Mouse (Mus musculus): ENCODE measurements around the gene Usp49.

Usp49 gene

GRCm38 (mm10) chr17:47694503-47695336 is 64.2 kb downstream of the Usp49 start, which contains the start of gene Prickle4:
Gene Prickle4 (minus strand): TSS chr17:47694736.
- peak; percentile 91 to 94 for DNase-seq (ENCODE audit: low spot score in 2 of 2)

- no peak for DNase-seq (ENCODE audit: low spot score in 2 of 2)
Measured at GRCm38 (mm10) chr17:47695337-47695710, 64.8 kb downstream of the Usp49 start.

DNA sequence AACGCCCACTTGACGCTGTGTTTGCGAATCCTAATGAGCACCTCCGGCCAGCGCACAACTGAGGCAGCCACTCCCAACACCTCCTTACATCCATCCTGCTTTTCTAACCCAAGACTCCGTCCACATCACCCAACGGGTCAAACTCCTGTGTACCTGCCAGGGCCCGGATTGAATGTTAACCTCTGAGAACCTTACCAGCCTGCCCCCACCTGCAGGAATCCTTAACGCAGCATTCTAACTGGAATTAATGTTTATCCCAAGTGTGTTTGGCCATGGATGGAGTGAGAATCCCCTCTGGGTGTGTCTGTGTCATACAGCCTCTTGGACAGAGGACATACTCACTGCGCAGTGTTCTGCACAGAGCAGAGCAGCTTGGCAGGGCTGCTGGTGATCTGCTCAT is 67.7 kb downstream of the Usp49 start:
- no peak for DNase-seq (ENCODE audit: low spot score in 2 of 2)

DNA sequence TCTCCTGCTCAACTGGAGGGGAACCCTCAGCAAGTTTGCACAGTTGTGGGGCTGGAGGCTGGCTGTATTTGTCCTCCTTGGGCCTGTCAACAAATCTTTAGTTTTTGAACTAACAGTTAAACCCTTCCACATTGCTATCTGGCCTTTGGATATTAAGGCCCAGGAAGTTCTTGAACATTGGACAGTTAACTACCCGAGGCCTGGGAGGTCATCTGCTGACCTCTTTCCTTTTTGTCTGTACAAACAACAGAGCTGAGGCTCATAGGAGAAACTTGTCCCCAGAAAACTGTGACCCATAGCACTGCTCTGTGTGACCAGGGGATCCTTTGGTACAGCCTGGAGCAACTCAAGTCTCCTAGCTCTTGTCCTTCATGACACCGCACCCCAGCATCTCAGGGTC is 68.6 kb downstream of the Usp49 start:
- DNase-seq (ENCODE audit: low spot score in 2 of 2): no peak

GRCm38 (mm10) chr17:47701793-47702192 is 71.3 kb downstream of the Usp49 start:
- DNase-seq (ENCODE audit: low spot score in 2 of 2): no peak

GRCm38 (mm10) chr17:47702548-47703345 is 72.3 kb downstream of the Usp49 start:
- no peak for DNase-seq (ENCODE audit: low spot score in 2 of 2)

DNA sequence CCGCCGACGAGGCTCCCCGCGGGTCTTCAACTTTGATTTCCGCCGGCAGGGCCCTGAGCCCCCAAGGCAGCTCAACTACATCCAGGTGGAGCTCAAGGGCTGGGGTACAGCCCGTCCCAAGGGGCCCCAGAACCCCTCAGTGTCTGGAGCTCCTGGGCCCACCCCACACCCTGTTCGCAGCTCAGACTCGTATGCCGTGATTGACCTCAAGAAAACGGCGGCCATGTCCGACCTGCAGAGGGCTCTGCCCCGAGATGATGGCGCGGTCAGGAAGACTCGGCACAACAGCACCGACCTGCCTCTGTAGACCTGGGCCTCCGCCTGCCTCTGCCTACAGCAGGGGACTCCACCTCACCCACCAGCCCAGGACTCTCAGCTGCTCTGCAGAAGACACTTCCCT is 73.1 kb downstream of the Usp49 start:
- no peak for DNase-seq (ENCODE audit: low spot score in 2 of 2)

GRCm38 (mm10) chr17:47704692-47705091 is 74.2 kb downstream of the Usp49 start:
- no peak for DNase-seq (ENCODE audit: low spot score in 2 of 2)

DNA sequence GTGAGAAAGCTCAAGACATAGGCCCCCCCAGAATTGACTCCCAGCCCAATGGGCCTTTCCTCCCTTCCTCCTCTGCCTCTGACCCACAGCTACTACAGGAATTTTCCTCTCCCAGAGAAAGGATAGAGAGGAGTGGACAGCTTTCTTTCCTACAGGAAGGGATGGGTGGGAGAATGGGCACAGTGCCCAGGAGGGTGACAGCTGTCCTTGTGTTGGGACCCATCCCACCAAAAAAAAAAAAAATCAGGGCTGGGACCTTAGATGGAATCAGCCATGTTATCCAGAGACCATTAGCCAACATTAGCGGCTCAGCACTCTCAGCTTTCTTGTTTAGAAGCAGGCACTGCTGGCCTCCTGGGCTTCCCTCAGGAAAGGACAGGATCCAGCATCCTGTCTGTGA is 75.7 kb downstream of the Usp49 start:
- DNase-seq (ENCODE audit: low spot score in 2 of 2): no peak

DNA sequence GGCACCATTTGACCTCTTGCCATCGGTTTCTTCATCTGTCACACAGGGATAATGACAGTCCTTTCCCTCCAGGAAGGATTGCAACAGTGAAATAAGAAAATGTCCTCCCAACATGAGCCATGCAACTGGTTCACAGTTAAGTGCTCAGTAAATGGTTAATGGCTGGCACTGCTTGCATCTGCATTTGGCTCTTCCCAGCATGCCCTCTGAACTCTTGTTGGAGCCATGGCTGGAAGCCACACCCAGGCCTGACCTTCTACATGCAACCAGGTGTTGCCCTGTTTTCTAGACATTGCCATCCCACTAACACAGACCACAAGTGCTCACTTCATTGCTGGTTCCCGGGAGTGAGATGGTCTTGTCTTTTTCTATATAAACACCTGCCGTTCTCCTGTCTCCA is 77.5 kb downstream of the Usp49 start:
- no peak for DNase-seq (ENCODE audit: low spot score in 2 of 2)

- no peak for DNase-seq (ENCODE audit: low spot score in 2 of 2)
Measured at GRCm38 (mm10) chr17:47708972-47709371, 78.5 kb downstream of the Usp49 start.

- no peak for DNase-seq (ENCODE audit: low spot score in 2 of 2)
Measured at GRCm38 (mm10) chr17:47710036-47710435, 79.5 kb downstream of the Usp49 start.

GRCm38 (mm10) chr17:47711883-47712282 is 81.4 kb downstream of the Usp49 start:
- no peak for DNase-seq (ENCODE audit: low spot score in 2 of 2)

GRCm38 (mm10) chr17:47712889-47713571 is 82.5 kb downstream of the Usp49 start:
- DNase-seq (ENCODE audit: low spot score in 2 of 2): no peak

GRCm38 (mm10) chr17:47715037-47715436 is 84.5 kb downstream of the Usp49 start:
- no peak for DNase-seq (ENCODE audit: low spot score in 2 of 2)

DNA sequence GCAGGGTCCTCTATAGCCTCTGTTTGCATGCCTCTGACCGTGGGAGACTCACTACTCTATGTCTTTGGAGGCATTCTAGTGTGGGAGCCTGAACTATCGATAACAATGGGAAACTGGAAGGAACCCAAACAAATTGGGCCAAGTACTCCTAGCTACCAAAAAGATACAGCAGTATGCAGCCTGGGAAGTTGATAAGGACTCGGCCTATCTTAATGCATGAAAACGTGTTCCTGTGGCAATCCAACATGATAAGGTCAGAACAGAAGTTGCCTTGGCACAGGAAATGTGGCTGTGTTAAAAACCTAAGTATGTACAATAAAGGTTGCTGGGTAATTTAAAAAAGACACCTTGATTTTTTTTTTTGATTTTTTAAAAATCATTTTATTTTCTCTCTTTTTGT is 90.7 kb downstream of the Usp49 start:
- no peak for DNase-seq (ENCODE audit: low spot score in 2 of 2)

GRCm38 (mm10) chr17:47726566-47726965 is 96.1 kb downstream of the Usp49 start, which contains the start of gene Pgc:
Gene Pgc (plus strand): TSS chr17:47726842.
- DNase-seq (ENCODE audit: low spot score in 2 of 2): no peak

DNA sequence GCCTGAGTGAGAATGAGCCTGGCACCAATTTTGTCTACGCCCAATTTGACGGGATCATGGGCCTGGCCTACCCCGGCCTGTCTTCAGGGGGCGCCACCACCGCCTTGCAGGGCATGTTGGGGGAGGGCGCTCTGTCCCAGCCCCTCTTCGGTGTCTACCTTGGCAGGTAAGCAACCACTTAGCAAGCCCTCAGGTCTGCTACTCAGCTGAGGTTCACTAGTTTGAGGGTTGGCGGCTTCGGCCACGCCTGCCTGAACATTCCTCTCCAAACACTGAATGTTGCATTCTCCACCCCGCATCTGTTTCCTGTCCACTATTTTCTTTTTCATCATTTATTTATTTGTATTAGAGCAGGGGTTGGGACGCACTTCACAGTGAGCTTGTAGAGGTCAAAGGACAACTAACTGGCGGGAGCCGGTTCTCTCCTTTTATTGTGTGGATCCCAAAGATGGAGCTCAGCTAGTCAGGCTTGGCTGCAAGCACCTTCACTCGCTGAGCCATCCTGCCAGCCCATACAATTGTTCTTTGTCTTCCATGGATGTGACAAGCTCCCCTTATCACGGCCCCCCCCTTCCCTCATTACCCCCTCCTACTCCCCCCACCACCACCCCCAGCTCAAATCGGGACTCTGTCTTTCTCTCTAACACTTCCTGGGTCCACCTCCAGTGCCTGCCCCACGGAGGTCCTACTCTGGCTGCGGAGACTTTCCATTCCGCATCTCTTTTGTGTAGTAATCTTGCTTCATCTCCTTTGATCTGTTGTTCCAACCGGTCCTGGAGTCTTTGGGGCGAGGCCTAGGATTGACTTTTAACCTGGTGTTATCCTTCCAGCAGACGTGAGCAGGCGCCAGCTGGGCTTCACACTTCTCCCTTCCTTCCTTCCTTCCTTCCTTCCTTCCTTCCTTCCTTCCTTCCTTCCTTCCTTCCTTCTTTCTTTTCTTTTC is 100.4 kb downstream of the Usp49 start:
- no peak for DNase-seq (ENCODE audit: low spot score in 2 of 2)

DNA sequence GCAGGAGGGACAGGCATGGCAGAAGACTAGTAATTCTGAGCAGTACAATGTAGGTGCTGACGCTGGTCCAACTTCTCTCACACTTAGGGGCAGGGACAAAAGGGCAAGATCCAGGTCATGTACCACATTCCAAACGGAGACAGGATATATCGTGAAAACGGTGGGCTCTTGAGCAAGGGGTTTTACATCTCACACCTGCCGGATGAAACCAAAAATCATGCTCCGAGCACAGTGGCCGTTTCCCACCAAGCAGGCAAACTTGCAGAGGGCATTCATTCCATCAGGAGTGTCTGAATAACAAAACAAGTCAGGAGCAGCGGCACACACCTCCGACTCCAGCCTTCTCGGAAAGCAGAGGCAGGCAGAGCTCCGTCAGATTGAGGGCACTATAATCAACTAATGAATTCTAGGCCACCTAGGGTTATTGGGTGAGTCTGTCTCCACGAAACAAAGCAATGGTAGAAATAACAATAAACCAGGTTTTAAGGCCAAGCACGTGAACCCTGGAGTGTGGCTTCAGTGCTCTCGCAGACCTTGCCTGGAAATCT is 105.1 kb downstream of the Usp49 start:
- DNase-seq (ENCODE audit: low spot score in 2 of 2): no peak
